In genomic region chr8:105900180-105900940, GRCm38 (mm10) we compare ENCODE assay signal across 7 mouse cellular contexts. TPM values are rescaled to one million over a fixed set of nuclear protein-coding genes. Genes with fewer than 3 reads are reported as not detected.
A peak's percentile ranks its signal among the peaks of the same experiment; 100 is the strongest.
DNase-seq lines count a peak whose midpoint lies in the region; ATAC-seq lines count a peak whose summit lies in the region.

TSS of gene Pskh1 (plus strand) at chr8:105900441.

- ATAC-seq in intestine, embryonic 15.5 days: peak; percentile 96

- DNase-seq in adrenal gland, adult 2 months: peak; percentile 96
- DNase-seq in embryo, embryonic 11.5 days (ENCODE audit: low read depth, low spot score): peak; percentile 95
- DNase-seq in gastrocnemius, postnatal 36 days: peak; percentile 86 to 90
- peak; percentile 93 to 94 for DNase-seq in left cerebral cortex, postnatal 25 days (ENCODE audit: low spot score in 2 of 2)
- peak; percentile 95 for DNase-seq in midbrain, embryonic 10.5 days (ENCODE audit: low spot score)
- peak; percentile 94 for DNase-seq in right cerebral cortex, postnatal 4 days

- H3K4me1 ChIP-seq in intestine, embryonic 15.5 days (replicated peaks): 0 out of 2 replicates have a peak, but pooled peaks cover 7% of the 10 kb centered on the region
- peaks cover 11% of the 10 kb centered on the region for H3K4me1 ChIP-seq in midbrain, embryonic 10.5 days

- H3K9me3 ChIP-seq in intestine, embryonic 15.5 days: no peaks in the 10 kb centered on the region
- no peaks in the 10 kb centered on the region for H3K9me3 ChIP-seq in midbrain, embryonic 10.5 days (replicated peaks)

- WGBS in intestine, embryonic 15.5 days: under 1% methylated on average over 68 of the region's 68 CpGs
- WGBS in midbrain, embryonic 10.5 days: under 1% methylated on average over 68 of the region's 68 CpGs

- H3K27ac ChIP-seq in intestine, embryonic 15.5 days: peak within 1 kb of the TSS; percentile 87
- H3K27ac ChIP-seq in midbrain, embryonic 10.5 days (replicated peaks): peak within 1 kb of the TSS; percentile 97

- intact Hi-C loops in gastrocnemius, postnatal 36 days (cut with DNase I): no loop called here
- intact Hi-C loops in left cerebral cortex, postnatal 25 days (cut with DNase I): loop anchor here (1.0 kb wide), 1 partner anchor 111 kb away; the partner anchor contains the start of gene Ddx28

- H3K4me2 ChIP-seq in intestine, embryonic 15.5 days (replicated peaks): peak within 1 kb of the TSS; percentile 68

- H3K9ac ChIP-seq in intestine, embryonic 15.5 days: peak within 1 kb of the TSS; percentile 99

- H3K27me3 ChIP-seq in intestine, embryonic 15.5 days (replicated peaks): no peaks in the 10 kb centered on the region
- H3K27me3 ChIP-seq in midbrain, embryonic 10.5 days (ENCODE audit: low read depth, poor library complexity, severe bottlenecking): no peaks in the 10 kb centered on the region

- H3K4me3 ChIP-seq in intestine, embryonic 15.5 days (replicated peaks): peak within 1 kb of the TSS; percentile 95
- peak within 1 kb of the TSS; percentile 89 for H3K4me3 ChIP-seq in midbrain, embryonic 10.5 days

- no peaks in the 10 kb centered on the region for H3K36me3 ChIP-seq in intestine, embryonic 15.5 days
- H3K36me3 ChIP-seq in midbrain, embryonic 10.5 days: peaks cover under 1% of the 10 kb centered on the region; the same call in 1 of the 2 replicates

RNA-seq across cellular contexts. Expression of gene Pskh1, which starts in this region (rescaled TPM):
- 10 to 100 TPM; 32.5 to 33.3 TPM for total RNA-seq in adrenal gland, adult 2 months (2021)
- polyA plus RNA-seq in adrenal gland, adult 2 months (2012; rRNA removed): 45.3 and 51.2 TPM in 2 replicates
- total RNA-seq in gastrocnemius, postnatal 36 days (2021): 10 to 100 TPM in 1 of 2 experiments, 1 to 10 TPM in 1; 9.5 to 11.5 TPM
- polyA plus RNA-seq in intestine, embryonic 15.5 days (2015; fragmentation: Nextera tagmentation; extraction: Ambion mirVana): 26.0 and 28.9 TPM in 2 replicates
- 1 to 10 TPM; 8.1 to 8.5 TPM for total RNA-seq in left cerebral cortex, postnatal 25 days (2021)
- 29.9 and 32.2 TPM in 2 replicates for polyA plus RNA-seq in midbrain, embryonic 10.5 days (2016; fragmentation: Nextera tagmentation; extraction: Ambion mirVana)

Comparison
In these comparisons a context has a peak if more than half of its experiments do, and no peak if none do; other contexts are left out.
1. Peak in every context shown above with its lines: DNase-seq, ATAC-seq, H3K4me3 ChIP-seq and H3K27ac ChIP-seq.